Mouse (Mus musculus) spleen, adult 2 months (tissue): Measurements from ENCODE around the gene Gabrg3.

ENCODE experiments used
- CTCF ChIP-seq: fragments of 200-500 bp; IDR thresholded peaks from 2 replicates; pipeline ENCODE4 v1.5.1; 2011; ENCODE audit warnings: mild to moderate bottlenecking, inconsistent platforms; ENCODE audit not compliant: insufficient read depth, insufficient read length, insufficient replicate concordance; ENCODE audit errors: extremely low read depth
- POLR2A ChIP-seq: fragments of 200-500 bp; IDR thresholded peaks from 2 replicates; pipeline ENCODE4 v1.6.1; 2011; ENCODE audit warnings: low read depth, low read length, inconsistent platforms

DNA sequence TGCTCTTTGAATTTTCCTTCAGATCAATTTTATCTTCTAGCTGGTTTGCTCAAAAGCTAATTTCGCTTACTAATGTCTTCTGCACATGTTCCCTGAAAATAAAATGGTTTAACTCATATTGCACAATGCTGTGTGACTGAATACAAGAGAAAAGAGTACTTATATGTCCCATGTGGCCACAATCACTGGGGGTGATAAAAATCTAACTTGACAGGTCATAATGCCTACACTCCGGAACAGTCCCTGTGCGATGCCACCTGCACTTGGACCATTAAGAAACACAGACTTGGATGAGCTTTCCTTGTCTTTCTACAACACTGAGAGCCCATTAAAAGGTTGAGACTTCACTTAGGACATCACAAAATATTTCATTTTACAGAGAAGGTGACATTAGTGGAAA lies 108.1 kb downstream of the Gabrg3 start:
- TF ChIP-seq POLR2A (no peak), CTCF (no peak)
